Mouse (Mus musculus) MEL (cell line): ENCODE measurements around the gene Cdh4. TPM values are rescaled to one million over a fixed set of nuclear protein-coding genes. Genes with fewer than 3 reads are reported as not detected.

Experiments
- DNase-seq: peaks from one replicate; pipeline ENCODE4 v3.0.0; 2011; ENCODE audit warnings: low read depth, low spot score
- H3K27ac ChIP-seq: 2 replicates; pipeline ENCODE4 v1.5.1; 2012; ENCODE audit warnings: low read depth, mild to moderate bottlenecking, control low read depth, low read length, moderate library complexity; ENCODE audit not compliant: control insufficient read depth
- H3K27me3 ChIP-seq, 2 experiments: fragments of 150-350 bp in 1 of 2; sonication (generic) in 1 of 2; 2 replicates each; pipeline ENCODE4 v1.6.1; 2012; ENCODE audit warnings: low read length in 2 of 2, mild to moderate bottlenecking in 2 of 2, improper control_type of control experiment in 1 of 2, moderate library complexity in 1 of 2; ENCODE audit not compliant: insufficient read depth in 2 of 2, control insufficient read depth in 1 of 2
- H3K36me3 ChIP-seq, 2 experiments: 2 replicates each; pipeline ENCODE4 v1.6.1; 2012 to 2014; ENCODE audit warnings: low read length in 2 of 2, improper control_type of control experiment in 1 of 2, inconsistent platforms in 1 of 2, mild to moderate bottlenecking in 1 of 2; ENCODE audit not compliant: insufficient read depth in 2 of 2, control insufficient read depth in 1 of 2
- H3K4me1 ChIP-seq, 2 experiments: fragments of 150-350 bp in 1 of 2; sonication (generic) in 1 of 2; 2 replicates each; pipeline ENCODE4 v1.6.1; 2012; ENCODE audit warnings: low read length in 2 of 2, improper control_type of control experiment in 1 of 2, mild to moderate bottlenecking in 1 of 2; ENCODE audit not compliant: insufficient read depth in 2 of 2, control insufficient read depth in 1 of 2
- H3K4me3 ChIP-seq, 2 experiments: fragments of 150-350 bp in 1 of 2; sonication (generic) in 1 of 2; 2 replicates each; pipeline ENCODE4 v1.5.1; 2012; ENCODE audit warnings: low read depth in 2 of 2, low read length in 2 of 2, mild to moderate bottlenecking in 2 of 2, moderate library complexity in 2 of 2, control low read depth in 1 of 2, improper control_type of control experiment in 1 of 2; ENCODE audit not compliant: control insufficient read depth in 1 of 2, insufficient read depth in 1 of 2
- H3K79me2 ChIP-seq: 2 replicates; pipeline ENCODE4 v1.6.1; 2012; ENCODE audit warnings: mild to moderate bottlenecking, low read length, moderate library complexity; ENCODE audit not compliant: control insufficient read depth, poor library complexity, insufficient read depth
- H3K9ac ChIP-seq: 2 replicates; pipeline ENCODE4 v1.6.1; 2012; ENCODE audit warnings: low read depth, mild to moderate bottlenecking, control low read depth, low read length, moderate library complexity; ENCODE audit not compliant: control insufficient read depth, poor library complexity, severe bottlenecking
- H3K9me3 ChIP-seq: fragments of 150-350 bp; sonication (generic); replicated peaks from 2 replicates; pipeline ENCODE4 v1.6.1; 2012; ENCODE audit warnings: mild to moderate bottlenecking, low read length, improper control_type of control experiment, moderate library complexity; ENCODE audit not compliant: insufficient read depth
- BHLHE40 ChIP-seq: IDR thresholded peaks from 2 replicates; pipeline ENCODE4 v1.6.1; 2012; ENCODE audit warnings: low read depth, mild to moderate bottlenecking, inconsistent platforms, low read length, improper control_type of control experiment, borderline replicate concordance
- CHD2 ChIP-seq: IDR thresholded peaks from 2 replicates; pipeline ENCODE4 v1.6.1; 2011; ENCODE audit warnings: low read length, improper control_type of control experiment
- E2F4 ChIP-seq: IDR thresholded peaks from 2 replicates; pipeline ENCODE4 v1.6.1; 2011; ENCODE audit warnings: low read depth, low read length, improper control_type of control experiment, borderline replicate concordance
- ELF1 ChIP-seq: IDR thresholded peaks from 2 replicates; pipeline ENCODE4 v1.6.1; 2014; ENCODE audit warnings: low read depth, mild to moderate bottlenecking, inconsistent platforms, low read length, improper control_type of control experiment, moderate library complexity
- EP300 ChIP-seq, 2 experiments: IDR thresholded peaks; 2 replicates each; pipeline ENCODE4 v1.6.1; 2011; ENCODE audit warnings: improper control_type of control experiment in 2 of 2, low read length in 2 of 2, low read depth in 1 of 2, mild to moderate bottlenecking in 1 of 2
- ETS1 ChIP-seq: IDR thresholded peaks from 2 replicates; pipeline ENCODE4 v1.6.1; 2012; ENCODE audit warnings: low read depth, mild to moderate bottlenecking, inconsistent platforms, low read length, improper control_type of control experiment, moderate library complexity
- KAT2A ChIP-seq: conservative IDR thresholded peaks from 2 replicates; pipeline ENCODE4 v1.6.1; 2012; ENCODE audit warnings: low read depth, low read length, improper control_type of control experiment, inconsistent platforms
- MAFK ChIP-seq: IDR thresholded peaks from 2 replicates; pipeline ENCODE4 v1.6.1; 2011; ENCODE audit warnings: low read depth, mild to moderate bottlenecking, low read length, improper control_type of control experiment, borderline replicate concordance
- MAX ChIP-seq: IDR thresholded peaks from 2 replicates; pipeline ENCODE4 v1.6.1; 2011; ENCODE audit warnings: low read length, improper control_type of control experiment
- MAZ ChIP-seq: IDR thresholded peaks from 2 replicates; pipeline ENCODE4 v1.6.1; 2012; ENCODE audit warnings: low read depth, mild to moderate bottlenecking, inconsistent platforms, low read length, improper control_type of control experiment
- MEF2A ChIP-seq: IDR thresholded peaks from 2 replicates; pipeline ENCODE4 v1.6.1; 2014; ENCODE audit warnings: low read depth, mild to moderate bottlenecking, inconsistent platforms, low read length, improper control_type of control experiment; ENCODE audit not compliant: poor library complexity, insufficient replicate concordance, severe bottlenecking; ENCODE audit errors: extremely low read depth
- MXI1 ChIP-seq: IDR thresholded peaks from 2 replicates; pipeline ENCODE4 v1.6.1; 2011; ENCODE audit warnings: mild to moderate bottlenecking, low read depth, low read length, improper control_type of control experiment
- MYB ChIP-seq: IDR thresholded peaks from 2 replicates; pipeline ENCODE4 v1.6.1; 2011; ENCODE audit warnings: mild to moderate bottlenecking, low read depth, low read length, improper control_type of control experiment
- MYC ChIP-seq: IDR thresholded peaks from 2 replicates; pipeline ENCODE4 v1.6.1; 2011; ENCODE audit warnings: low read depth, mild to moderate bottlenecking, low read length, improper control_type of control experiment, moderate library complexity
- POLR2A ChIP-seq, 2 experiments: IDR thresholded peaks; 2 replicates each; pipeline ENCODE4 v1.6.1; 2011 to 2012; ENCODE audit warnings: low read length in 2 of 2, mild to moderate bottlenecking in 2 of 2, control low read depth in 1 of 2, improper control_type of control experiment in 1 of 2, low read depth in 1 of 2, moderate library complexity in 1 of 2; ENCODE audit not compliant: control insufficient read depth in 1 of 2, insufficient read depth in 1 of 2, poor library complexity in 1 of 2
- POLR2AphosphoS2 ChIP-seq: IDR thresholded peaks from 2 replicates; pipeline ENCODE4 v1.6.1; 2011; ENCODE audit warnings: low read length, improper control_type of control experiment
- SIN3A ChIP-seq: IDR thresholded peaks from 2 replicates; pipeline ENCODE4 v1.6.1; 2012; ENCODE audit warnings: low read length, improper control_type of control experiment, inconsistent platforms
- SMC3 ChIP-seq: IDR thresholded peaks from 2 replicates; pipeline ENCODE4 v1.6.1; 2011; ENCODE audit warnings: low read depth, low read length, improper control_type of control experiment
- TAL1 ChIP-seq: IDR thresholded peaks from 2 replicates; pipeline ENCODE4 v1.6.1; 2012; ENCODE audit warnings: mild to moderate bottlenecking, inconsistent platforms, low read length, moderate library complexity, mixed read lengths
- USF1 ChIP-seq: IDR thresholded peaks from 2 replicates; pipeline ENCODE4 v1.6.1; 2014; ENCODE audit warnings: low read depth, mild to moderate bottlenecking, inconsistent platforms, low read length, improper control_type of control experiment, moderate library complexity
- USF2 ChIP-seq, 2 experiments: IDR thresholded peaks; 2 replicates each; pipeline ENCODE4 v1.6.1; 2011 to 2012; ENCODE audit warnings: improper control_type of control experiment in 2 of 2, low read length in 2 of 2, borderline replicate concordance in 1 of 2, inconsistent platforms in 1 of 2, low read depth in 1 of 2, mild to moderate bottlenecking in 1 of 2; ENCODE audit not compliant: insufficient read depth in 1 of 2
- ZMIZ1 ChIP-seq: IDR thresholded peaks from 2 replicates; pipeline ENCODE4 v1.6.1; 2012; ENCODE audit warnings: low read depth, mild to moderate bottlenecking, inconsistent platforms, low read length, improper control_type of control experiment, moderate library complexity
- ZNF384 ChIP-seq: IDR thresholded peaks from 2 replicates; pipeline ENCODE4 v1.6.1; 2012; ENCODE audit warnings: low read depth, mild to moderate bottlenecking, inconsistent platforms, low read length, improper control_type of control experiment
- polyA plus RNA-seq, 2 experiments: library from polyadenylated mRNA; stranded (reverse) in 1 of 2; unstranded in 1 of 2; fragments of >175 nt in 1 of 2; fragments of >200 nt in 1 of 2; gene quantifications; 2 replicates each; pipeline versions ENCODE4 v1.2.1 to v1.2.4; 2012; ENCODE audit warnings: low replicate concordance in 2 of 2, low read depth in 1 of 2; ENCODE audit not compliant: insufficient read length in 2 of 2, insufficient read depth in 1 of 2, missing spikeins in 1 of 2
- total RNA-seq: library from RNA; depleted of rRNA; stranded (reverse); fragments of 300-350 nt; gene quantifications from 2 replicates; pipeline ENCODE4 v1.2.3, GENCODE M21; 2012

Gene Cdh4
- total and polyA plus RNA-seq, 3 experiments = not detected

- no peak overlapping the region for H3K4me3 ChIP-seq
- H3K36me3 ChIP-seq = no peaks in the 10 kb centered on the region
- no peak overlapping the region for H3K9ac ChIP-seq
- no peaks in the 10 kb centered on the region for H3K9me3 ChIP-seq
- no peaks in the 10 kb centered on the region for H3K79me2 ChIP-seq
- no peak overlapping the region for H3K27ac ChIP-seq
- H3K27me3 ChIP-seq = no peaks in the 10 kb centered on the region
- TF ChIP-seq POLR2A (IDR thresholded peaks at IDR 0.05; ENCODE audit: control insufficient read depth in 1 of 2, insufficient read depth in 1 of 2, low read depth in 1 of 2, low read length in 2 of 2, poor library complexity in 1 of 2) (no peak), CHD2 (no peak), SMC3 (no peak), MEF2A (no peak), POLR2AphosphoS2 (no peak), ZMIZ1 (no peak), EP300 (IDR thresholded peaks at IDR 0.05; ENCODE audit: low read depth in 1 of 2, low read length in 2 of 2) (no peak), ETS1 (no peak), MAZ (no peak), MXI1 (no peak), SIN3A (no peak), E2F4 (no peak), MAFK (no peak), USF1 (no peak), MYC (no peak), KAT2A (no peak), ELF1 (no peak), TAL1 (no peak), MYB (no peak)
- H3K4me1 ChIP-seq = no peaks in the 10 kb centered on the region
- no peak for DNase-seq
These were observed 78.7 kb downstream of the Cdh4 start for GRCm38 (mm10) chr2:179520941-179521340.

DNA sequence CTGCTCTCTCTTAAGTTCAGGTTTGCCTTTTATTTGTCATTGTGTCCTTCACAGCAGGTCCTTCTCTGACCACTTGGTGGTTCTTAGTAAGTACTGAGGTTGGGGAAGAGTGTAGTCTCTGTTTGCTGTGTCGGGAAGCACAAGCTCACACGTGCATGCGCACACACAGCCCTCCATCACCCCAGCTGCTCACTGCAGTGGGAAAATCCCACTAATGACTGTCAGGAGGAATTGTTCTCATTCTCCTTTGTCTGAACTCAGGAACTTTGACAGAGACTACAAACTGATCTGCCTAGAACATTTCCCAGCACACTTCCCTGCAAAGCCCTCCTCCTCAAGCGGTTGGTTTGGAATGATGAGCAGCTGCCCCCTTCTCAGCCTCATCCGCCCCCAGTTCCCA, 79.2 kb downstream of the Cdh4 start:
- H3K27ac ChIP-seq = no peak overlapping the region
- no peak overlapping the region for H3K9ac ChIP-seq
- no peak for DNase-seq
- no peaks in the 10 kb centered on the region for H3K4me1 ChIP-seq
- no peaks in the 10 kb centered on the region for H3K79me2 ChIP-seq
- no peak overlapping the region for H3K4me3 ChIP-seq
- no peak for TF ChIP-seq TAL1
- no peak for TF ChIP-seq USF2 (IDR thresholded peaks at IDR 0.05; ENCODE audit: borderline replicate concordance in 1 of 2, insufficient read depth in 1 of 2, low read depth in 1 of 2, low read length in 2 of 2)
- no peak for TF ChIP-seq ZNF384
- no peak for TF ChIP-seq MAX
- TF ChIP-seq BHLHE40 = no peak
- no peak for TF ChIP-seq ZMIZ1
- TF ChIP-seq, all 39 proteins: peak for 0
- Histone ChIP-seq H3K27me3 (no peaks in the 10 kb centered on the region), H3K9me3 (no peaks in the 10 kb centered on the region), H3K36me3 (no peaks in the 10 kb centered on the region)
